Mouse (Mus musculus) kidney, postnatal 0 days (tissue): ENCODE results near the gene Nlk. TPM values are rescaled to one million over a fixed set of nuclear protein-coding genes. Genes with fewer than 3 reads are reported as not detected.

Experiments used
- ATAC-seq: fragments of 200-750 bp; cut with Nextera tagmentation; replicated peaks from 2 replicates; pipeline ENCODE4 v1.8.0; 2017; ENCODE audit warnings: low read depth, moderate number of reproducible peaks, moderate TSS enrichment, moderate library complexity; ENCODE audit not compliant: low FRiP score
- DNase-seq: peaks from one replicate; pipeline ENCODE4 v3.0.0-alpha.2; 2016; ENCODE audit warnings: low spot score
- H3K27ac ChIP-seq: fragments of 300-500 bp; sonication (generic); 2 replicates; pipeline ENCODE4 v1.5.1; 2014; ENCODE audit warnings: mild to moderate bottlenecking
- H3K27me3 ChIP-seq: fragments of 300-500 bp; sonication (generic); 2 replicates; pipeline ENCODE4 v1.6.1; 2014; ENCODE audit warnings: low read length, mixed read lengths; ENCODE audit not compliant: insufficient read depth
- H3K36me3 ChIP-seq: fragments of 300-500 bp; sonication (generic); 2 replicates; pipeline ENCODE4 v1.6.1; 2014; ENCODE audit warnings: low read length, mixed read lengths; ENCODE audit not compliant: insufficient read depth
- H3K4me1 ChIP-seq: fragments of 300-500 bp; sonication (generic); replicated peaks from 2 replicates; pipeline ENCODE4 v1.6.1; 2014; ENCODE audit warnings: antibody characterized with exemption, low read length, mixed read lengths; ENCODE audit not compliant: insufficient read depth
- H3K4me2 ChIP-seq: fragments of 300-500 bp; sonication (generic); 2 replicates; pipeline ENCODE4 v1.6.1; 2014; ENCODE audit warnings: mild to moderate bottlenecking, low read length, moderate library complexity, mixed read lengths
- H3K4me3 ChIP-seq: fragments of 300-500 bp; sonication (generic); replicated peaks from 2 replicates; pipeline ENCODE4 v1.5.1; 2014; ENCODE audit warnings: low read depth, low read length
- H3K9ac ChIP-seq: fragments of 300-500 bp; sonication (generic); 2 replicates; pipeline ENCODE4 v1.6.1; 2014; ENCODE audit warnings: low read depth, low read length
- H3K9me3 ChIP-seq: fragments of 300-500 bp; sonication (generic); replicated peaks from 2 replicates; pipeline ENCODE4 v1.6.1; 2016; ENCODE audit warnings: low read length, inconsistent platforms, mixed read lengths
- CTCF ChIP-seq: IDR thresholded peaks from 2 replicates; pipeline ENCODE4 v1.5.1; 2016; ENCODE audit warnings: antibody characterized with exemption, low read depth, mild to moderate bottlenecking, moderate library complexity
- WGBS: fragments of 180-500 bp; shearing (Covaris S2); extraction: QIAGEN DNeasy Blood & Tissue Kit; methylation state at CpG from one replicate; pipeline ENCODE4 v1.1.7; 2014; 5-methylcytosine and 5-hydroxymethylcytosine counted together
- polyA plus RNA-seq: library from polyadenylated mRNA; unstranded; fragments of >200 nt; fragmentation: Nextera tagmentation; extraction: Ambion mirVana; gene quantifications from 2 replicates; pipeline ENCODE4 v1.2.1, GENCODE M21; 2015

Nlk gene
- polyA plus RNA-seq, 1 experiment from 2014 or later = 20.8 TPM

DNA sequence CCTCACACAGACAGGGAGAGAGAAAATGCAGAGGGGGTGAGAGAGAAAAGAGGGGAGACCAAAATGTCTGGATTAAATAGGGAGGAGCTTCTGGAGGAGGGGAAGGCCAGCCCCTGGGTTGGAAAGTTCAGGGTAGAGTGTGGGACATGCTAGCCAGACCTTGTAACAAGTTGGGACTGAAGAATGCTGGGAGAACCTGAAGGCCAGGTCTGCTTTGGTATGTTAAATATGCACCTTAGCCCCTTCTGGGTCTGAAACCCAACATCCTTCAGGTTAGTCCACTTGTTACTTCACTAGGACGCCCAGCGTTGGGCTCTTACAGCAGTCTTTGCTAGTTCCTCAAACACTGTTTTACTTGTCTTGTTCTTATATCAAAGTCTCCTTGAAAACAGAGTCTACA lies 24.2 kb upstream of the Nlk start:
- no peaks in the 10 kb centered on the region for H3K27me3 ChIP-seq
- no peaks in the 10 kb centered on the region for H3K4me1 ChIP-seq
- H3K4me3 ChIP-seq = no peak overlapping the region
- ATAC-seq (no peak), DNase-seq (no peak)
- 76% methylated on average over 2 of the region's 2 CpGs for WGBS
- H3K36me3 ChIP-seq = no peaks in the 10 kb centered on the region
- no peak for TF ChIP-seq CTCF
- H3K9me3 ChIP-seq = no peaks in the 10 kb centered on the region
- H3K9ac ChIP-seq = no peak overlapping the region
- no peak overlapping the region for H3K4me2 ChIP-seq
- no peak overlapping the region for H3K27ac ChIP-seq

DNA sequence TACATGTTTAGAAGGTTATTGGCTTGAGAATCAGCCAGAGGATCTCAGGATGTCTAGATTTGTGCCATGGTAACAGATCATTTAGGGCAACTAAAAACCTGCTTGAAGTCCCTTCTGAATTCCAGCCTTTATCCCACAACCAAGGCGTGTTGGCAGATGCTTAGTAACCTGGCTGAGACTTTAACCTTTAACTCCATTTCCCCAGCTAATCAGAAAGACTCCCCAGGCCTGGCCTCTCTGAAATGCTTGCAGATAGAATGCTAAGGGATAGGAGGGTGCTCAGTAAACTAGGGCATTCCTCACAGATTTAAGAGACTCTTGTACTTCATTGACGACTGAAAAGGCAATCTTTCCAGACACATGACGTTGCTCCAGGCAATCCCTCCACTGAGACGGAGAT lies 20.5 kb upstream of the Nlk start:
- 53% methylated on average over 4 of the region's 4 CpGs for WGBS
- no peaks in the 10 kb centered on the region for H3K36me3 ChIP-seq
- DNase-seq (no peak), ATAC-seq (no peak)
- H3K9me3 ChIP-seq = no peaks in the 10 kb centered on the region
- H3K4me2 ChIP-seq = no peak overlapping the region
- H3K27ac ChIP-seq = no peak overlapping the region
- no peaks in the 10 kb centered on the region for H3K4me1 ChIP-seq
- TF ChIP-seq CTCF = no peak
- H3K9ac ChIP-seq = no peak overlapping the region
- no peak overlapping the region for H3K4me3 ChIP-seq
- no peaks in the 10 kb centered on the region for H3K27me3 ChIP-seq

DNA sequence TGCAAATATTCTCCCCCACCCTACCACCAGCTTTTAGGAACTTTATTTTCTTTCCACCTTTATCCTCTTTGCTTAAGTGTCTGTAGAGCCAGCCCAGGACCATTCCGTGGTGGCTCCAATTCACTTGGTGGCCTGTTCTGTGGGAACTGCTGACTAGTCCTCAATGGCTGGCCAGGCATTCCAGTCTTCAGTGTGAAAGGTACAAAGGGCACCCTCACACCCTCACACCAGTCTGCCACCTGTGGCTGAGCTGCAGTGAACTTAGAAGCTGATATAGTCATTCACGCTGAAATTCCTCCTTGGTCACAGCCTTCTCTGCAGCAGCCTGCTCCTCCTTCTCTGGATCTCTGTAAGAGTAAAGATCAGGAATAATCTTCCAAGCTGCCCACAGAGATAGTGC lies 11.5 kb upstream of the Nlk start:
- TF ChIP-seq CTCF = no peak
- no peak; the same call in 1 of the 2 replicates for ATAC-seq
- no peaks in the 10 kb centered on the region for H3K36me3 ChIP-seq
- 58% methylated on average over 2 of the region's 2 CpGs for WGBS
- H3K4me1 ChIP-seq = no peaks in the 10 kb centered on the region
- no peaks in the 10 kb centered on the region for H3K9me3 ChIP-seq
- no peak overlapping the region for H3K4me2 ChIP-seq
- no peak overlapping the region for H3K4me3 ChIP-seq
- no peak overlapping the region for H3K27ac ChIP-seq
- H3K9ac ChIP-seq = no peak overlapping the region
- no peak for DNase-seq
- H3K27me3 ChIP-seq = no peaks in the 10 kb centered on the region

DNA sequence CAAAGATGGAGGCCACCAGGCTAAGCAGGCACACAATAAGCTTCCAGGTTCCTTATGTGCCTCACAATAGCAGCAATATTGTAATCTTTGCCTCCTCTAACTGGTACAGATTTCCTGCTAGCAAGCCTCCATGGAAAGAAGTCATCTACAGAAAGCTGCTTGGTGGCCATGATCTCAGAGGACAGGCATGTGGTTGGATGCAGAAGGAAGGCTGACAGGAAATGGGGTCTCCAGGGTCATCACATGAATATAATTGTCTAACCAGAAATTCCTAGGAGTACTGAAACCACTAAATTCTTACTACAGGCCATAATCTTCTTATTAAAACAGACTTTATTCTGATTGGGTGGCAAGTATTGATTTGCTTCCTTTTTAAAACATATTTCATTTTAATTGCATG lies 8.9 kb upstream of the Nlk start:
- no peak overlapping the region for H3K4me2 ChIP-seq
- H3K9ac ChIP-seq = no peak overlapping the region
- H3K36me3 ChIP-seq = no peaks in the 10 kb centered on the region
- H3K9me3 ChIP-seq = no peaks in the 10 kb centered on the region
- no peaks in the 10 kb centered on the region for H3K27me3 ChIP-seq
- no peaks in the 10 kb centered on the region for H3K4me1 ChIP-seq
- H3K4me3 ChIP-seq = no peak overlapping the region
- ATAC-seq (no peak), DNase-seq (peak; percentile 67)
- no peak for TF ChIP-seq CTCF
- no peak overlapping the region for H3K27ac ChIP-seq

DNA sequence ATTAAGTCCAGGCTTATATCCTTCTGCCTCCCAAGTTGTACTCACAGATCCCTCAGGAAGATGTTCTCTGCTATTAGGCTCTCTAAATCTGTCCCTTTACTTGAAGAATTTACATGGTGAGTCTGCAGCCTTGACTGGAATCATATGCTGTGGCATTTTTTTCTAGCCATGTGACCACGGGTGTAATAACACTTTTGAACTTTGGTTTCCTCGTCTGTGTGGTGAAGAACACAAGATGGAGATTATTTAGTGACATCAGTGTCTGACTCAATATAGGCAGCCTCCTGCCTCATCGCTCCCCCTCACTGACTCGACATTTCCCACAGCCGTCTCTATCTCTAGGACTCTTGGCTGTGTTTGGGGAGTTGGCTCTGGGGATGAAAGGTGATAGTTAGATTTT lies 5.9 kb upstream of the Nlk start:
- DNase-seq (no peak), ATAC-seq (no peak)
- 70% methylated on average over 5 of the region's 5 CpGs for WGBS
- no peaks in the 10 kb centered on the region for H3K36me3 ChIP-seq
- H3K9me3 ChIP-seq = no peaks in the 10 kb centered on the region
- no peak overlapping the region for H3K9ac ChIP-seq
- H3K27ac ChIP-seq = no peak overlapping the region
- H3K27me3 ChIP-seq = no peaks in the 10 kb centered on the region
- H3K4me1 ChIP-seq = no peaks in the 10 kb centered on the region
- H3K4me3 ChIP-seq = no peak overlapping the region
- no peak for TF ChIP-seq CTCF
- no peak overlapping the region for H3K4me2 ChIP-seq

DNA sequence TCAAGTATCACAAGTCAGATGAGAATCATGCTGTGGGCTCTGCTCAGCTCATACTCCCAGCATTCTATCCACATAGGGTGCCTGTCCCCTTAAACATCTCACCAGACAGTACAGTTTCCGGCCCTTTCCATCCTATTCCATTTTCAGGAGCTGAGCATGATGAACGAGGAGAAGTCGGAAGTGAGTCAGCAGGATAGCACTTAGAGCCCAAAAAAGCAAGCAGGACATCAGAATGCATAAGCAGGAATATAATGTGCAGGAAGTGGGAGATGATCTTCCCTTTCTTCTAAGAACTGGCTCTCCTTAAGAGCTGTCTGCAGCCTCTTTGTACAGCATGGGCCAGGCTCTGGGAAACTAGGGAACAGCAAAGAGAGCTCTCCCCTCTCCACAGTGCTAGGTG lies 5.1 kb upstream of the Nlk start:
- H3K4me2 ChIP-seq = no peak overlapping the region
- no peak overlapping the region for H3K9ac ChIP-seq
- DNase-seq = peak; percentile 43
- H3K36me3 ChIP-seq = no peaks in the 10 kb centered on the region
- no peaks in the 10 kb centered on the region for H3K27me3 ChIP-seq
- H3K4me3 ChIP-seq = no peak overlapping the region
- 59% methylated on average over 3 of the region's 3 CpGs for WGBS
- no peaks in the 10 kb centered on the region for H3K4me1 ChIP-seq
- ATAC-seq = no peak
- no peaks in the 10 kb centered on the region for H3K9me3 ChIP-seq
- no peak overlapping the region for H3K27ac ChIP-seq
- TF ChIP-seq CTCF = no peak

DNA sequence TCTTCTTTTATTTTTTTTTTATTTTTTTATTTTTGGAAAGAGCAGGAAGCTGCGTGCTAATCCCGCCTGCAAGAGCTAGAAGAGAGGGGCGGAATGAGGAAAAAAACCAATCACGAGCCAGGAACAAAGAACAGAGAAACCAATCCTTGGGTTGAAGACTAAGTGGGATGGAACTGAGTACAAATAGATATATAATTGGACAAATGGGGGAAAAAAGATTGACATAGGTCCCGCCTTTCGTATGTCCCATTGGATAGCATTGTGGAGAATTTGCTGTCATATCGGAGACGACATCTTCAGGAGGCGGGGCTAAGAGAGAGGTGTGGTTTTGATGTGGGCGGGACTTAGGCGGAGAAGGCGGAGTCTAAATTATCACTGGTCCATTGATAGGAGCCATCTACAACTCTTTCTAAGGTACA lies 589 bp upstream of the Nlk start:
- H3K4me2 ChIP-seq = peak overlapping the region; percentile 43; the same call in 1 of the 2 replicates
- no peaks in the 10 kb centered on the region for H3K9me3 ChIP-seq
- DNase-seq (peak; percentile 98), ATAC-seq (peak; percentile 91)
- peak overlapping the region; percentile 47; the same call in 1 of the 2 replicates for H3K9ac ChIP-seq
- 0 out of 2 replicates have a peak overlapping the region, but pooled peaks have one; percentile 47 for H3K27ac ChIP-seq
- peak overlapping the region; percentile 90 for H3K4me3 ChIP-seq
- no peaks in the 10 kb centered on the region for H3K36me3 ChIP-seq
- H3K27me3 ChIP-seq = no peaks in the 10 kb centered on the region
- peaks cover 14% of the 10 kb centered on the region for H3K4me1 ChIP-seq
- under 1% methylated on average over 12 of the region's 12 CpGs for WGBS
- no peak for TF ChIP-seq CTCF
